Mouse (Mus musculus) Patski (cell line): Measurements from ENCODE around the gene Eif3f. TPM values are rescaled to one million over a fixed set of nuclear protein-coding genes. Genes with fewer than 3 reads are reported as not detected.

Experiments used
- ATAC-seq: fragments of 100-300 bp; one replicate; pipeline ENCODE4 v1.8.0; 2021
- CTCF ChIA-PET: fragments of 350-600 bp; sonication (Branson Sonifier 250); formaldehyde crosslinking; loops from one replicate; lab custom pipeline; 2022; ENCODE audit warnings: inconsistent platforms; lab: Charles Lee
- POLR2A ChIA-PET: fragments of 350-600 bp; sonication (Branson Sonifier 250); formaldehyde crosslinking; loops from one replicate; lab custom pipeline; 2022; ENCODE audit warnings: antibody characterized with exemption, inconsistent platforms; lab: Charles Lee
- DNase-seq: peaks from one replicate; pipeline ENCODE4 v3.0.0-alpha.2; 2011; ENCODE audit warnings: low read depth, low spot score
- H3K27me3 ChIP-seq: fragments of 371-371 bp; one replicate; pipeline ENCODE4 v1.5.1; 2021
- CTCF ChIP-seq: fragments of 100-300 bp; IDR thresholded peaks from one replicate; pipeline ENCODE4 v1.5.1; 2021
- in situ Hi-C: fragments of 300-500 bp; cut with MboI; formaldehyde crosslinking; loops from 3 replicates; pipeline ENCODE4 v1.11.1; 2018; ENCODE audit warnings: low pct_unique_long_range_greater_than_20kb, mixed read lengths
- polyA plus RNA-seq: library from polyadenylated mRNA; unstranded; gene quantifications from one replicate; pipeline ENCODE4 v1.2.3, GENCODE M21; 2021

The Eif3f gene
- polyA plus RNA-seq, 1 experiment from 2014 or later, result 162 TPM

GRCm38 (mm10) chr7:108936591-108936990, 2.4 kb downstream of the Eif3f start:
- in situ Hi-C loops, result loop anchor here (10.0 kb wide), 1 partner anchor 82 kb away; the partner anchor contains the start of gene Olfr516
- ChIA-PET POLR2A (no interaction called here), CTCF (interaction anchor here (0.9 to 2.5 kb wide), 3 partner anchors 8 to 114 kb away, joined by 3 to 16 read pairs (median 3); no protein-coding TSS in a partner anchor)
- TF ChIP-seq CTCF, result no peak
- ATAC-seq, result no peak
- no peaks in the 10 kb centered on the region for H3K27me3 ChIP-seq
- no peak for DNase-seq

DNA sequence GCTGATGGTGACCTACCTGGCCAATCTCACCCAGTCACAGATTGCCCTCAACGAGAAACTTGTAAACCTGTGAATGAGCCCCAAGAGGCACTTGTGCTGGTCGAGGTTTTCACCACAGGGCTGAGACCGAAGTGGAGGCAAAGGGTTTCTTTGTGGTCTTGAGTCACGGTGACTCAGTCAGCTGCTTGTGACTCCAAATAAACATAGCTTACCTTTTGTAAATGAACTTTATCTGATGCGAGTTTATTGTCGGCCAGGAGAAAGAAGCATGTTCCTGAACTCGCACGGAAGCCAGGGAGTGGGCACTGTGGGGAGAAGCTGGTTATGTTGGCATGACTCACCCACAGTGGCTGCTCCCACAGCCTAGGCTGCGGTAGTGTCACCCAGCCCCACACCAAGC, 7.2 kb downstream of the Eif3f start:
- TF ChIP-seq CTCF, result no peak
- DNase-seq (peak; percentile 41), ATAC-seq (peak; percentile 52)
- POLR2A ChIA-PET, result interaction anchor here (1.7 kb wide), 1 partner anchor 80 kb away, joined by 5 read pairs; no protein-coding TSS in a partner anchor
- in situ Hi-C loops, result no loop called here
- CTCF ChIA-PET, result interaction anchor here (1.3 to 2.0 kb wide), 3 partner anchors 12 to 80 kb away, joined by 3 to 6 read pairs (median 5); no protein-coding TSS in a partner anchor
- no peaks in the 10 kb centered on the region for H3K27me3 ChIP-seq

DNA sequence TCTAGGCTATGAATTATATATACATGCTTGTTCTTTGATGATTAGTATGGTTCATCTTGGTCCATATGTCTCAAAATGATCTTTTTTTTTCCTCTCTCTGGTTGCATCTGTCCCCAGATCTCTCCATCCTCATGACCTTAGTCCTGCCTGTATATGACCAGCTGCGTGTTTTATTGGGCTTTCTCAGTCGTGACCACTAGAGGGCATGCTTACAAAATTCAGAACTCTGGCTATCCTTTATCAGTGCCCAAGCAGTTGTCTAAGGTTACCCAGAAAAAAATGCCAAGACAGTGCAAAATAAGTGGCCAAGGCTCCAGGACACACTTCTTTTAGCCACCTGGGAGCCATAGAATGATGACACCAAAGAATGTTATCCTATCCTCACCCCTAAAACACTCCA, 9.8 kb downstream of the Eif3f start:
- DNase-seq (no peak), ATAC-seq (peak; percentile 84)
- in situ Hi-C loops, result no loop called here
- CTCF ChIA-PET, result interaction anchor here (0.8 to 2.4 kb wide), 7 partner anchors 9 to 78 kb away, joined by 3 to 16 read pairs (median 4); partner anchors contain the start of genes Eif3f and Nlrp10
- TF ChIP-seq CTCF, result peak; percentile 81
- no peaks in the 10 kb centered on the region for H3K27me3 ChIP-seq
- POLR2A ChIA-PET, result no interaction called here

DNA sequence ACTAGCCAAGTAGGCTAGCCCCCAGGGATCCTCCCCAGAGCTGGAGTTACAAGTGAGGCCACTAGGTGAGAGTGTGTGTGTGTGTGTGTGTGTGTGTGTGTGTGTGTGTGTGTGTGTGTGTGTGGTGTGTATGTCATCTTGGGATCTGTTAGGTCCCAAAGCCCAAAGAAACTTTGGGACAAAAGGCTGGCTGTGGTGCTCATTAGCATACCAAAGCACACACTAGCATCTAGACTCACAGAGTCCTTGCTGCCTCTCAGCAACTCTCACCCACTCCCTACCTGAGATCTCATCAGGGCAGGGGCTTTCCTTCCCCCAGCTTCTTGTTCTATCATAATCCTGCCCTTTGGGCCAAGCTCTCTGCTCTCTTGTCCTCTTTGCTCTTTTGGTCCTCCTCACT, 14.4 kb downstream of the Eif3f start:
- ChIA-PET CTCF (interaction anchor here (1.2 kb wide), 1 partner anchor 8 kb away, joined by 3 read pairs; no protein-coding TSS in a partner anchor), POLR2A (no interaction called here)
- ATAC-seq (no peak), DNase-seq (no peak)
- TF ChIP-seq CTCF, result no peak
- in situ Hi-C loops, result no loop called here
- peaks cover 7% of the 10 kb centered on the region for H3K27me3 ChIP-seq

DNA sequence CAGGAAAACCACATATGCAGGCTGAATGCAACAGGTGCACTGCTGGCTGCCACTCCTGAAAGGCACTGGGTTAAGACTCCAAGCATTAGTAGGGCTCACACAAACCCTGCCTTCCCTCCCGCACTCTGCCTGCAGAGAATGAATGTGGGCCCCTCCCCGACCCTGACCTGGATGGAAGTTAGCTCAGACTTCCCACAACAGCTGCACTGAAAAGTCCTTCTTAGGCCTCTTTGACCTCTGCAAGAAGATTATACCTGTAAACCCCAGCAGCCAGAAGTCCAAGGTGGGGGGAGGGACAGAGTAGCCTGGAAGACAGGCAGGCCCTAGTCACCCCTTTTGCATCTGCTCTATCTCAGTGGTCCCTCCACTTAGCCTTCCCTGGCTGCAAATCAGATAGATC, 15.1 kb downstream of the Eif3f start:
- ATAC-seq, result no peak
- ChIA-PET CTCF (no interaction called here), POLR2A (interaction anchor here (0.6 kb wide), 1 partner anchor 16 kb away, joined by 3 read pairs; no protein-coding TSS in a partner anchor)
- no peak for TF ChIP-seq CTCF
- DNase-seq, result no peak
- in situ Hi-C loops, result no loop called here
- H3K27me3 ChIP-seq, result peaks cover 7% of the 10 kb centered on the region

DNA sequence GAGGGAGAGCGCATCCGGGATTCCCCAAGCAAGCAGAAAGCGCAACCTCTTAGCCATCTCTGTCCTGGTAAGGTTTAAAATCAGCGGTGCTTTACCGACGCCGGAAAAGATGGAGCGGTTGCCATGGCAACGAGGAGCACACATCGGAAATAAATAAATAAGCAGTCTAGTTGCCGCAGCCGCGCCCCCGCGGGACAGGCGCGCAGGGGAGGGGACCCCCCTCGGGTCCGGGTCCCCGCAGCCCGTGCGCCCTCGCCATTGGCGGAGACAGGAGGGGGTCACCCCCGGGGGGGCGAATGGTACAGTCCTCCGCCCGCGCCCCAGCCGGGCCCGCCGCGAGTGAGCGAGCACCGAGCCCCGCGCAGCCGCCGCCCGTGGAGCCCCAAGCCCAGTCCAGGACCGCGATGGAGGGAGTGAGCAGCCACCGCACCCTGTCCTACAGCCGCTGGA, 16.1 kb downstream of the Eif3f start, which contains the start of gene Tub:
Tub (plus strand) TSS at position 27 of the 450 bp plus-strand sequence.
- no peak for DNase-seq
- no peak for TF ChIP-seq CTCF
- peaks cover 7% of the 10 kb centered on the region for H3K27me3 ChIP-seq
- in situ Hi-C loops, result no loop called here
- ATAC-seq, result peak; percentile 40
- ChIA-PET CTCF (no interaction called here), POLR2A (no interaction called here)

DNA sequence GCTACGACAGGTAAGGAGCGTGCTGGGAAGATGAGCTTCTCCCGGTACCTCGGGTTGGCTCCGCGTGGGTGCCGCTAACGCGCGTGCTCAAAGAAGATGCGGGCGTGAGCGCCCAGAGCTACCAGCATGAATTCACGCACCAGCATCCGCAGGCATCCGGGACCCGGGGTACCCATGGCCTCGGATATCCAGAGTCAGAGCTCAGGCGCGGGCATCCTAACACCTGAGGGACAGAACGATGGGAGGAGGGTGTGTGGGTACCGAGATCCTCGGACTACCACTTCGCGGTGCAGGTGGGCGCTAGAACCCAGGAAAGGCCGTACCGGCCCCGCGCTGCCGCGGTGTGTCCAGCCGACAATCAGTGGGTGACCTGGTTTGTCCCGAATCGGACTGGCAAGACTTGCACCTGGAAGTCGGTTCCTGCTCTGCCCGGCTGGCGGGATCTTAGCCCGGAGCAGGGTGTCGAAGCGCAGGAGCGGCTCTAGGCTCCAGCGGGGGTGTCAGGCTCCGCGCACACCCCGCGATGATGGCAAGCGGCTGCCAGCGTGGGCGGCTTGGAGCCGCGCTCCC, 16.6 kb downstream of the Eif3f start:
- TF ChIP-seq CTCF, result no peak
- no peak for ATAC-seq
- ChIA-PET POLR2A (no interaction called here), CTCF (no interaction called here)
- DNase-seq, result no peak
- in situ Hi-C loops, result no loop called here
- peaks cover 7% of the 10 kb centered on the region for H3K27me3 ChIP-seq

DNA sequence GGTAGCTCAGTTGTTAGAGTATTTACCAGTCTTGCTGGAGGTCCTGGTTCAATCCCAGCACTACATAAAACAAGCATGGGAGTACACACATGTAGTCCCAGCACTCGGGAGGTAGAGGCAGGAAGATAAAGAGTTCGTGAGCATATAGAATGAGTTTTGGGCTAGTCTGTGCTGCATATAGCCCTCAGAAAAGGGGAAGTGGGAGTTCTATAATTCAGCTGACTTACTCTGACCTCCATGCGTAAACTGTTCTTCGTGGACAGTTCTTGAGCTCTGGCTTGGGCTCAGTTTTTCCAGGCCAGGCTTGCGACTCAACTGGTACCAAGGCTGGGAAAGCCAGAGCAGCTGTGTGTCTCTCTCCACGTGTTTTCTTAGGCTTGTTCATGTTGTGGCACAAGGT, 18.6 kb downstream of the Eif3f start:
- in situ Hi-C loops, result no loop called here
- CTCF ChIA-PET, result interaction anchor here (0.9 to 2.1 kb wide), 3 partner anchors 9 to 67 kb away, joined by 4 to 8 read pairs (median 5); no protein-coding TSS in a partner anchor
- TF ChIP-seq CTCF, result no peak
- DNase-seq (no peak), ATAC-seq (no peak)
- peaks cover 7% of the 10 kb centered on the region for H3K27me3 ChIP-seq
- POLR2A ChIA-PET, result no interaction called here

GRCm38 (mm10) chr7:108954185-108954584, 20.0 kb downstream of the Eif3f start:
- no peak for DNase-seq
- ATAC-seq, result peak; percentile 64
- peak; percentile 77 for TF ChIP-seq CTCF
- ChIA-PET CTCF (interaction anchor here (0.6 to 2.1 kb wide), 6 partner anchors 10 to 68 kb away, joined by 3 to 8 read pairs (median 5); no protein-coding TSS in a partner anchor), POLR2A (no interaction called here)
- peaks cover 7% of the 10 kb centered on the region for H3K27me3 ChIP-seq
- in situ Hi-C loops, result no loop called here

DNA sequence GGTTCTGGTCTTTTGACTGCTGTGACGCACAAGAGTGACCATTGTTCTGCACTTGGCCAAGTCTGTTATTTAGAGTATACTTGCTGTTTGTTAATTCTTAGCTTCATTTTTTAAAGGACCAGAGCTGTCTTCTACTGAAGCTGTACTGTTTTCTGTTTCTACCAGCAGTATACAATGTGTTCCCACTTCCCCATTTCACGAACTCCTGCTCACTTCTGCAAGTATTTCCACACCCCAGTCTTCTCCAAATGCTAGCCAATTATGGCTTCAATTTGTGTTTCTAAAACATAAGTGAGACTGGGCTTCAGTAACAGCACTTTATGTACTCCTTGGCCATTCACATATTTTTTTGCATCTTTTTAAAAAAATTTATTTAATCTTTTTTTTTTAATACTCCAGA, 23.5 kb downstream of the Eif3f start:
- TF ChIP-seq CTCF, result no peak
- no peak for ATAC-seq
- no peak for DNase-seq
- in situ Hi-C loops, result no loop called here
- ChIA-PET CTCF (interaction anchor here (0.8 to 2.7 kb wide), 5 partner anchors 8 to 64 kb away, joined by 3 to 9 read pairs (median 3); no protein-coding TSS in a partner anchor), POLR2A (no interaction called here)
- no peaks in the 10 kb centered on the region for H3K27me3 ChIP-seq

DNA sequence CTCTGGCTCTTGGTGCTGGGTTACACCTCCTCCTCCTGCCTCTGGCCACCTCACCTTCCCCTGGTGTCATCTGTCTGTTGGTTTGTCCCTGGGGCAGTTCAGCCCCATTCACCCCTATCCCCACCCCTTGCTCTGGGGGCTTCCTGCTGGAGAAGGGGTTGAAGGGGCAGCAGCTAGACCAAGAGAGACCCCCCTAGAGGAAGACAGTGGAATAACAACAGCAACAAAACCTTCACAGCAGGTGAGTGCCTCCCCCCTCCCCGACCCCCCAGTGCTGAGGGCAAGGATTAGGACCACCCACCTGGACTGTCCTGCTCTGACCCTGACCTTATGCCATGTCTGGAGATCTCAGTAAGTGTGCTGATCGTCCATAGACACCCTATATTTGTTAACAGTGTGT, 31.8 kb downstream of the Eif3f start:
- peak; percentile 25 for TF ChIP-seq CTCF
- DNase-seq (no peak), ATAC-seq (no peak)
- ChIA-PET CTCF (interaction anchor here (1.7 kb wide), 1 partner anchor 9 kb away, joined by 4 read pairs; no protein-coding TSS in a partner anchor), POLR2A (interaction anchor here (0.5 kb wide), 1 partner anchor 16 kb away, joined by 3 read pairs; no protein-coding TSS in a partner anchor)
- H3K27me3 ChIP-seq, result no peaks in the 10 kb centered on the region
- in situ Hi-C loops, result loop anchor here (5.0 kb wide), 1 partner anchor 56 kb away; no protein-coding TSS in a partner anchor
